Mouse (Mus musculus): ENCODE measurements around the gene Kansl1l.

DNA sequence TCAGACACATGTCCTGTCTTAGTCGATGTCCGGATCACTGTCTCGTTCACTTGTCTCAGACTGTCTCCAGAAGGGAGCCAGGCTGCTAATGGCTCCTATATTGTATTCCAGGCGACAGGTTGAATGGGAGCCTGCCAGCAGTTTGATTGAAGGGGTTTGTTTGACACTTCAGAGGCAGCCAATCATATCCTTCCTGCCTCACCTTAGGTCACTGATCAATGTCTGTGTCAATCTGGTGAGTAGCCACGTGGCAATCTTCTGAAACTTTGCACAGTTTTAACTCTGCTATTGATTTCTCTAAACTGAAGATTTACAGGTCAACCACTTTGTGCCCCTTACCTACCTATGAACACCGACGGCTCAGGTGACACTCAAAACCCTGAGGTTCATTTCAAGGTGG is 145.9 kb downstream of the Kansl1l start:
- TF ChIP-seq CTCF (IDR thresholded peaks at IDR 0.05; ENCODE audit: control insufficient read depth, insufficient read depth, low read length) (no peak), POLR2A (IDR thresholded peaks at IDR 0.05; ENCODE audit: borderline replicate concordance, control insufficient read depth, low read depth, low read length) (no peak)
